Mouse (Mus musculus): ENCODE results near the gene Sfn. TPM values are rescaled to one million over a fixed set of nuclear protein-coding genes. Genes with fewer than 3 reads are reported as not detected.

Gene Sfn
- polyA plus RNA-seq, 1 experiment from 2014 or later: 1.2 TPM

Small RNA genes lying within 50 kb of the gene (microRNA-seq; reads per million reads assigned to microRNA genes)
- not detected for gene Gm23158

Other genes starting within 250 kb of the Sfn start
- gene Wdtc1, start 248.7 kb downstream of the Sfn start, polyA plus RNA-seq (2015; fragmentation: Nextera tagmentation; extraction: Ambion mirVana): 18.2 and 21.8 TPM in 2 replicates
- gene Slc9a1, start 232.5 kb downstream of the Sfn start, polyA plus RNA-seq (2015; fragmentation: Nextera tagmentation; extraction: Ambion mirVana): 6.8 and 7.9 TPM in 2 replicates
- gene Tent5b, start 122.0 kb downstream of the Sfn start, polyA plus RNA-seq (2015; fragmentation: Nextera tagmentation; extraction: Ambion mirVana): 0.17 and 0.31 TPM in 2 replicates
- 1.2 and 1.9 TPM in 2 replicates for gene Trnp1, start 103.6 kb downstream of the Sfn start, polyA plus RNA-seq (2015; fragmentation: Nextera tagmentation; extraction: Ambion mirVana)
- 0.15 and 0.24 TPM in 2 replicates for gene Kdf1, start 83.2 kb downstream of the Sfn start, polyA plus RNA-seq (2015; fragmentation: Nextera tagmentation; extraction: Ambion mirVana)
- gene Nudc, start 56.2 kb downstream of the Sfn start, polyA plus RNA-seq (2015; fragmentation: Nextera tagmentation; extraction: Ambion mirVana): 256 and 272 TPM in 2 replicates
- not detected in 2 replicates for gene Nr0b2, start 48.8 kb downstream of the Sfn start, polyA plus RNA-seq (2015; fragmentation: Nextera tagmentation; extraction: Ambion mirVana)
- gene Gpatch3, start 27.4 kb downstream of the Sfn start, polyA plus RNA-seq (2015; fragmentation: Nextera tagmentation; extraction: Ambion mirVana): 7.6 and 7.8 TPM in 2 replicates
- 20.6 and 23.5 TPM in 2 replicates for gene Gpn2, start 17.8 kb downstream of the Sfn start, polyA plus RNA-seq (2015; fragmentation: Nextera tagmentation; extraction: Ambion mirVana)
- gene Zdhhc18, start 48.0 kb upstream of the Sfn start, polyA plus RNA-seq (2015; fragmentation: Nextera tagmentation; extraction: Ambion mirVana): 3.5 and 4.1 TPM in 2 replicates
- gene Pigv, start 70.5 kb upstream of the Sfn start, polyA plus RNA-seq (2015; fragmentation: Nextera tagmentation; extraction: Ambion mirVana): 13.7 and 16.0 TPM in 2 replicates
- 43.6 and 47.1 TPM in 2 replicates for gene Arid1a, start 154.6 kb upstream of the Sfn start, polyA plus RNA-seq (2015; fragmentation: Nextera tagmentation; extraction: Ambion mirVana)

Data from midbrain, embryonic 13.5 days (tissue).